Mouse (Mus musculus): Measurements from ENCODE around the gene Rapgef2. TPM values are rescaled to one million over a fixed set of nuclear protein-coding genes. Genes with fewer than 3 reads are reported as not detected.

Rapgef2 gene
- polyA plus RNA-seq (2012; rRNA removed), result 8.7 and 9.7 TPM in 2 replicates

DNA sequence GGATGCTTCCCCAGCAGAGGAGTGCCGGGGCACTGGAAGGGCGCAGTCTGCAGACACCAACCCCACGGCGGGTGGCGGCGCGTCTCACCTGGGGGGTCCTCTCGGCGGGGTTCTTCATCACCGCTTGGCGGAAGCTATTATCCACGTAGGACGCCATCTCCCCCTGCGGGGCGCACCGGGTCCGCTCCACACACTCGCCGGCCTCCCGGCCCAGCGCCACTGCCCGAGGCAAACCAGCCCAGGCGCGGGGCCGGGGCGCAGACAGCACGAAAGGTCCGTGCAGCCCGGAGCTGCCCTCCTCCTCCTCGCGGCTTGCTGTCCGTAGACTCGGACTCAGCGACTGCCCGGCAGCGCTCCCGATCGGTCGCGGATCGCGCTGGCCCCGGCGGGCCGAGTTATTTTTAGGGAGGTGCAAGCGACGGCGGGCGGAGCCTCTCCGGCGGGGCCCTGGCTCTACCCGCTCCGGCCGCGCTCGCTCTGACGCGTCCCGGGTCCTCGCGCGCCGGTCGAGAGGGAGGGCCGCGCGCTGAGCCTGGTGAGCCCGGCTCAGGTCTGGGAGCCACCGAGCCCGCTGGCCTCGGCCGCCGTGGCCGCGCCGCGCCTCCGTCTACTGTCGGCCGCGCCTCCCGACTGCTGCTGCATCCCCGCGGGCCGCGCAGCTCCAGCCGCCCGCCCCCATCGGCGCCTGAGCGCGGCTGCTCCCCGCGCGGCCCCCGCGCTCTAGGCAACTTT, at the start of gene Rapgef2:
Rapgef2 (minus strand) TSS at position 142 of the 732 bp plus-strand sequence.
- peaks cover 18% of the 10 kb centered on the region for H3K4me1 ChIP-seq (replicated peaks; ENCODE audit: control insufficient read depth, insufficient read depth, low read length)
- TF ChIP-seq POLR2A (IDR thresholded peaks at IDR 0.05; ENCODE audit: control insufficient read depth, extremely low read depth, insufficient read depth, low read length, poor library complexity), result no peak
- TF ChIP-seq CTCF (IDR thresholded peaks at IDR 0.05; ENCODE audit: borderline replicate concordance, control insufficient read depth, extremely low read depth, insufficient read depth, low read length, poor library complexity), result no peak
- H3K4me3 ChIP-seq (ENCODE audit: control insufficient read depth, insufficient read depth, low read length), result peak within 1 kb of the TSS; percentile 99
- DNase-seq, result peak; percentile 66
- no peak within 1 kb of the TSS; the same call in 1 of the 2 replicates for H3K27ac ChIP-seq (ENCODE audit: control insufficient read depth, insufficient read depth, low read length)
- no peaks in the 10 kb centered on the region for H3K36me3 ChIP-seq (ENCODE audit: control insufficient read depth, insufficient read depth, low read length)
- H3K27me3 ChIP-seq (ENCODE audit: control insufficient read depth, insufficient read depth, low read length), result no peaks in the 10 kb centered on the region
- under 1% methylated on average over 91 of the region's 97 CpGs for WGBS

- Histone ChIP-seq H3K36me3 (ENCODE audit: control insufficient read depth, insufficient read depth, low read length) (no peaks in the 10 kb centered on the region), H3K27me3 (ENCODE audit: control insufficient read depth, insufficient read depth, low read length) (no peaks in the 10 kb centered on the region), H3K4me3 (ENCODE audit: control insufficient read depth, insufficient read depth, low read length) (no peak overlapping the region), H3K27ac (ENCODE audit: control insufficient read depth, insufficient read depth, low read length) (no peak overlapping the region), H3K4me1 (replicated peaks; ENCODE audit: control insufficient read depth, insufficient read depth, low read length) (no peaks in the 10 kb centered on the region)
- TF ChIP-seq CTCF (IDR thresholded peaks at IDR 0.05; ENCODE audit: borderline replicate concordance, control insufficient read depth, extremely low read depth, insufficient read depth, low read length, poor library complexity), result no peak
- no peak for TF ChIP-seq POLR2A (IDR thresholded peaks at IDR 0.05; ENCODE audit: control insufficient read depth, extremely low read depth, insufficient read depth, low read length, poor library complexity)
- no peak for DNase-seq
- 94% methylated on average over 8 of the region's 8 CpGs for WGBS
Observed at GRCm38 (mm10) chr3:79333643-79334200, 47.4 kb upstream of the Rapgef2 start.

- no peak for DNase-seq
- Histone ChIP-seq H3K27ac (ENCODE audit: control insufficient read depth, insufficient read depth, low read length) (no peak overlapping the region), H3K4me3 (ENCODE audit: control insufficient read depth, insufficient read depth, low read length) (no peak overlapping the region), H3K4me1 (replicated peaks; ENCODE audit: control insufficient read depth, insufficient read depth, low read length) (no peaks in the 10 kb centered on the region), H3K36me3 (ENCODE audit: control insufficient read depth, insufficient read depth, low read length) (no peaks in the 10 kb centered on the region), H3K27me3 (ENCODE audit: control insufficient read depth, insufficient read depth, low read length) (no peaks in the 10 kb centered on the region)
- 97% methylated on average over 7 of the region's 7 CpGs for WGBS
- TF ChIP-seq CTCF (IDR thresholded peaks at IDR 0.05; ENCODE audit: borderline replicate concordance, control insufficient read depth, extremely low read depth, insufficient read depth, low read length, poor library complexity) (no peak), POLR2A (IDR thresholded peaks at IDR 0.05; ENCODE audit: control insufficient read depth, extremely low read depth, insufficient read depth, low read length, poor library complexity) (no peak)
Observed at GRCm38 (mm10) chr3:79333051-79333450, 46.7 kb upstream of the Rapgef2 start.

GRCm38 (mm10) chr3:79329691-79330315, 43.5 kb upstream of the Rapgef2 start:
- H3K4me3 ChIP-seq (ENCODE audit: control insufficient read depth, insufficient read depth, low read length), result no peak overlapping the region
- WGBS, result 87% methylated on average over 8 of the region's 8 CpGs
- no peaks in the 10 kb centered on the region for H3K4me1 ChIP-seq (replicated peaks; ENCODE audit: control insufficient read depth, insufficient read depth, low read length)
- no peak overlapping the region for H3K27ac ChIP-seq (ENCODE audit: control insufficient read depth, insufficient read depth, low read length)
- H3K36me3 ChIP-seq (ENCODE audit: control insufficient read depth, insufficient read depth, low read length), result no peaks in the 10 kb centered on the region
- H3K27me3 ChIP-seq (ENCODE audit: control insufficient read depth, insufficient read depth, low read length), result no peaks in the 10 kb centered on the region
- no peak for DNase-seq
- TF ChIP-seq POLR2A (IDR thresholded peaks at IDR 0.05; ENCODE audit: control insufficient read depth, extremely low read depth, insufficient read depth, low read length, poor library complexity), result no peak
- no peak for TF ChIP-seq CTCF (IDR thresholded peaks at IDR 0.05; ENCODE audit: borderline replicate concordance, control insufficient read depth, extremely low read depth, insufficient read depth, low read length, poor library complexity)

DNA sequence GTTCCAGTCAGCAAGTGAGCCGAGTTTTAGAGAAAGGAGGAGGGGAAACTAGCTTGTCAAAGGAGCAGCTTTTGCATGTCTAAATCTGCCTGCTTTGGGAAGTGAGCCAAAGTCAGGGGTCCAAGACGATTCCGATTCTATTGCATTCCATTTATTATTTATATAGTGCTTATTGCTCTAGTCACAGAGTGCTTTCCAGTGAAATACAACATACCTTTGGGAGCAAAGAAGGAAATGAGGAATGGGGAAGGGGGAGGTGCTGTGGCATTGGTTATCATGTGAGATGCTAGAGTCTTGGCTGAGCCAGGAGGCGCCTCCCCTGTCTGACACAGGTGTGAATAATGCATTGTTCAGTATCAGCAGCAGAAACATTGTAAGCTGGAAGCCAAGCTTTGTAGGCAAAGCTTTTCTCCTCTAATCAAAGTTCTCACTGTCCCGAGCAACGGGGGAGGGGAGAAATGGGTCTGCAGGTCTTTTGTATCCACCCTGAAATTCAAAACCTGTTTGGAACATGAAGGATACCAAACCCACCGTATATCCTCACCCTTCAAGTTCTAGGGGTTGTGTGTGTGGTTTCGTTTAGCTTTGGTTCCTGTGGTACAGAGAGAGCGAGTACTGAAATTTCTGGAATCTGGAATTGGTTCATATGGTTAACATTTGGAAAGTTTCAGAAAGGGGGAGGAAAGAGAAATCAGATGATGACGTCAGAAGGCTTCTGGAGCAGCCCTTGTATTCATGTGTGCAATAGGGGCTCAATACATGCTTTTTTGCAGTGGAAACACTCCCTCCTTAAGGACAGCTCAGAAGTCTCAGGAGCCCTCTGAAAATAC, 38.6 kb upstream of the Rapgef2 start:
- H3K36me3 ChIP-seq (ENCODE audit: control insufficient read depth, insufficient read depth, low read length), result no peaks in the 10 kb centered on the region
- TF ChIP-seq POLR2A (IDR thresholded peaks at IDR 0.05; ENCODE audit: control insufficient read depth, extremely low read depth, insufficient read depth, low read length, poor library complexity) (no peak), CTCF (IDR thresholded peaks at IDR 0.05; ENCODE audit: borderline replicate concordance, control insufficient read depth, extremely low read depth, insufficient read depth, low read length, poor library complexity) (no peak)
- WGBS, result 79% methylated on average over 10 of the region's 10 CpGs
- no peak overlapping the region for H3K27ac ChIP-seq (ENCODE audit: control insufficient read depth, insufficient read depth, low read length)
- H3K4me1 ChIP-seq (replicated peaks; ENCODE audit: control insufficient read depth, insufficient read depth, low read length), result no peaks in the 10 kb centered on the region
- H3K4me3 ChIP-seq (ENCODE audit: control insufficient read depth, insufficient read depth, low read length), result no peak overlapping the region
- DNase-seq, result no peak
- H3K27me3 ChIP-seq (ENCODE audit: control insufficient read depth, insufficient read depth, low read length), result no peaks in the 10 kb centered on the region

All from thymus, adult 2 months (tissue).